Mouse (Mus musculus): ENCODE results near the gene Atp6v0d1.

DNA sequence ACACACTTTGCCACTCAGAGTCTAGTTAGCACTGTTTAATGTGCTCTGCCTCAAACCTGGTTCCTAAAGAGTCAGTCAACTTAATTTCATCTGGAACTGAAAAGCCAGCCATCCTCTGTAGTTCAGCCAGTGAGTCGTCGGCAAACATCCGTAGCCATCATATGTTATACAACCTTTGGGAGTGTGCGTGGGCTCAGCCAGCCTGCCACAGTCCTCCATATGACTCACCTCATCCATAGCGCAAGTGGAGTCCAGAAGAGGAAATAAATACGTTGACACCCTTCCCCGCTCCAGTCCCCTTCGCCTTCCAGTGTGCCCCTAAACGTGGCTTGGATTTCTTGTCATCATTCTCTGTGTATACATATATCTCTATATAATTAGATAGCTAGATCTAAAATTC lies 6.0 kb upstream of the Atp6v0d1 start:
- no peak for TF ChIP-seq CTCF (IDR thresholded peaks at IDR 0.05; ENCODE audit: low read depth)
- no peak for TF ChIP-seq EP300 (optimal IDR thresholded peaks at IDR 0.05)
